Mouse (Mus musculus): ENCODE measurements around the gene Stard7. TPM values are rescaled to one million over a fixed set of nuclear protein-coding genes. Genes with fewer than 3 reads are reported as not detected.

The Stard7 gene
- total and polyA plus RNA-seq, 2 experiments, result 51.2 to 102 TPM

DNA sequence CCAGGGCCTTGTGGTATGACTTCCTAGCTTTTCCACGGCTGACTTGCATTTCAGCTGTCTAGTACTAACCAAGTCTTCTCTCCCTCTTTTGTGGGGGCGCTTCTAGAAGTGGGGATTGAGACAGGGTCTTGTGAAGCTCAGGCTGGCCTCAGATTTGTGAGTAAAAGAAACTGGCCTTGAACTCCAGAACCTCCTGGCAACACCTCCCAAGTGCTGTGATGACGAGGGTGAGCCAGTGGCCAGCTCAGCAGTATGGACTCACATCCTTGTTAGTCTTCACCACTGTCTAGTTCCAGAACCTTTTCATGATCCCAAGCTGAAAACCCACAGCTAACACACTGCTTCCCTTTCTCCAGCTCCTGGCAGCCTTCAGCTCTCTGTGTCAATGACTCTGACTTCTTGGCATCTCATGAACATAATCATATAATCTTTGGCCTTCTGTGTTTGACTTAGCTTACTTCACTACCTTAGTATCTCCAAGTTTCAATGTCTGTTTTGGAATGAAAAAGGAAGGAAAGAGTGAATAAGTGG is 15.3 kb upstream of the Stard7 start:
- peak; percentile 59 for DNase-seq (ENCODE audit: extremely low read depth, low read depth, low spot score)
- Histone ChIP-seq H3K27me3 (ENCODE audit: control insufficient read depth, insufficient read depth, low read length) (no peaks in the 10 kb centered on the region), H3K27ac (replicated peaks; ENCODE audit: insufficient read depth, low read depth, low read length) (no peak overlapping the region), H3K4me3 (ENCODE audit: insufficient read depth, low read depth, low read length) (no peak overlapping the region), H3K79me2 (ENCODE audit: control insufficient read depth, insufficient read depth, low read length) (peaks cover 12% of the 10 kb centered on the region; the same call in 1 of the 2 replicates), H3K9ac (ENCODE audit: low read depth, low read length) (no peak overlapping the region), H3K4me1 (ENCODE audit: control insufficient read depth, insufficient read depth, low read length) (peaks cover 14% of the 10 kb centered on the region), H3K36me3 (ENCODE audit: control insufficient read depth, insufficient read depth, low read length) (peaks cover 9% of the 10 kb centered on the region; the same call in 1 of the 2 replicates)
- 61% methylated on average over 3 of the region's 3 CpGs for WGBS
- no peak for TF ChIP-seq POLR2A (IDR thresholded peaks at IDR 0.05; ENCODE audit: extremely low read depth, insufficient read depth, low read length)
- TF ChIP-seq CTCF (IDR thresholded peaks at IDR 0.05; ENCODE audit: low read depth, low read length), result no peak

DNA sequence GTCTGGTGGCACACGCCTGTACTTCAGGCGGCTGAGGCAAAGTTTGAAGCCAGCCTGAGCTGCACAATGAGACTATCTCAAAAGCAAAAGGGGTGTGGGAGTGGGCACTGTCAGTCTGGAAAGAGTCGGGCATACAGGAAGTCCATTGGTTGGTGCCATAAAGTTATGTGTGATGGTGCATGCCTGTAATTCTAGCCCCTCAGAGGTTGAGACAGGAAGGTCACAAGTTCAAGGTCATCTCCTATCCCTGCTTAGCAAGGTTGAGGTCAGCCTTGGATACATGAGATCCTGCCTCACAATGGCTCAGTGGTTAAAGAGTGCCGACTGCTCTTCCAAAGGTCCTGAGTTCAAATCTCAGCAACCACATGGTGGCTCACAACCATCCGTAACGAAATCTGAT is 14.7 kb upstream of the Stard7 start:
- TF ChIP-seq POLR2A (IDR thresholded peaks at IDR 0.05; ENCODE audit: extremely low read depth, insufficient read depth, low read length), result no peak
- TF ChIP-seq CTCF (IDR thresholded peaks at IDR 0.05; ENCODE audit: low read depth, low read length), result no peak
- H3K79me2 ChIP-seq (ENCODE audit: control insufficient read depth, insufficient read depth, low read length), result peaks cover 9% of the 10 kb centered on the region; the same call in 1 of the 2 replicates
- H3K4me1 ChIP-seq (ENCODE audit: control insufficient read depth, insufficient read depth, low read length), result peaks cover 15% of the 10 kb centered on the region
- no peak overlapping the region for H3K27ac ChIP-seq (replicated peaks; ENCODE audit: insufficient read depth, low read depth, low read length)
- no peak for DNase-seq (ENCODE audit: extremely low read depth, low read depth, low spot score)
- H3K9ac ChIP-seq (ENCODE audit: low read depth, low read length), result no peak overlapping the region
- WGBS, result 88% methylated on average over 6 of the region's 6 CpGs
- peaks cover 9% of the 10 kb centered on the region; the same call in 1 of the 2 replicates for H3K36me3 ChIP-seq (ENCODE audit: control insufficient read depth, insufficient read depth, low read length)
- H3K4me3 ChIP-seq (ENCODE audit: insufficient read depth, low read depth, low read length), result no peak overlapping the region
- H3K27me3 ChIP-seq (ENCODE audit: control insufficient read depth, insufficient read depth, low read length), result no peaks in the 10 kb centered on the region

DNA sequence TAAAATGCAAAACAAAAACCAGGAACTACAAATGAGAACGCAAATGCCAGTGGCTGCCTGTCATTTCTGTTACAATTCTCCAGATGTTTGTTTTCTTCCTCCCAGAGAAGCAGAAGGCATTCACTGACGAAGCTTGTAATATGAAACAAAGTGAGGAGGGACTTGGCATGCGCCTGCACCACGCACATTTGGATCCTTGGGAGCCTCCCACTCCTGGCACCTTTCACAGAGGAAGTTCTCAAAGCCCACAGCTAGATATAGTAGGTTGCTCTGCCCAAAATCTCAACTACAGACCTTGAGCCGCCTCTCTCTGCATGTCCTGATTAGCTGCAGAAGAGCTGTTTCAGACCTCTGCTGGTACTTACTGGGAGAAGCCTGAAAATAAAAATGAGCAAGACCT is 10.7 kb upstream of the Stard7 start:
- no peaks in the 10 kb centered on the region for H3K79me2 ChIP-seq (ENCODE audit: control insufficient read depth, insufficient read depth, low read length)
- no peak for DNase-seq (ENCODE audit: extremely low read depth, low read depth, low spot score)
- no peak overlapping the region for H3K9ac ChIP-seq (ENCODE audit: low read depth, low read length)
- H3K27ac ChIP-seq (replicated peaks; ENCODE audit: insufficient read depth, low read depth, low read length), result no peak overlapping the region
- H3K4me3 ChIP-seq (ENCODE audit: insufficient read depth, low read depth, low read length), result no peak overlapping the region
- H3K36me3 ChIP-seq (ENCODE audit: control insufficient read depth, insufficient read depth, low read length), result peaks cover 7% of the 10 kb centered on the region; the same call in 1 of the 2 replicates
- TF ChIP-seq POLR2A (IDR thresholded peaks at IDR 0.05; ENCODE audit: extremely low read depth, insufficient read depth, low read length) (no peak), CTCF (IDR thresholded peaks at IDR 0.05; ENCODE audit: low read depth, low read length) (no peak)
- H3K4me1 ChIP-seq (ENCODE audit: control insufficient read depth, insufficient read depth, low read length), result peaks cover 10% of the 10 kb centered on the region
- 81% methylated on average over 5 of the region's 5 CpGs for WGBS
- H3K27me3 ChIP-seq (ENCODE audit: control insufficient read depth, insufficient read depth, low read length), result no peaks in the 10 kb centered on the region

DNA sequence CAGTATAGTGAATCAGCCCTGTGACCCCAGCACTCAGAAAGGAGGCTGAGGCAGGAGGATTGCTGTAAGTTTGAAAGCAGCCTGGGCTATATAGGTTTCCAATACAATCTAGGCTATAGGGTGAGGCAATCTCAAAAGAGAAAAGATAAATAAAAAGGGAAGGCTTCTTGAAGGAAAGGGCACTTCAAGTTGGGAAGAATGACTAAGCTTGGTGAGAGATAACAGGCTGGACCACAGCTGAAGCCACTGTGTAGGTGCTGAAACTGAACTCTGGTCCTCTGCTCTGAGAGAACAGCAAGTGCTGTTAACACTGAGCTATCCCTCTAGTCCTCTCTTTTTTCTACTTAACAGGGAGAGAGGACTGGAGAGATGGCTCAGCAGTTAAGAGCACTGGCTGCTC is 7.5 kb upstream of the Stard7 start:
- H3K4me1 ChIP-seq (ENCODE audit: control insufficient read depth, insufficient read depth, low read length), result peaks cover 2% of the 10 kb centered on the region; the same call in 1 of the 2 replicates
- no peak overlapping the region for H3K4me3 ChIP-seq (ENCODE audit: insufficient read depth, low read depth, low read length)
- H3K27ac ChIP-seq (replicated peaks; ENCODE audit: insufficient read depth, low read depth, low read length), result no peak overlapping the region
- H3K36me3 ChIP-seq (ENCODE audit: control insufficient read depth, insufficient read depth, low read length), result peaks cover 5% of the 10 kb centered on the region; the same call in 1 of the 2 replicates
- no peaks in the 10 kb centered on the region for H3K79me2 ChIP-seq (ENCODE audit: control insufficient read depth, insufficient read depth, low read length)
- no peak overlapping the region for H3K9ac ChIP-seq (ENCODE audit: low read depth, low read length)
- DNase-seq (ENCODE audit: extremely low read depth, low read depth, low spot score), result no peak
- TF ChIP-seq CTCF (IDR thresholded peaks at IDR 0.05; ENCODE audit: low read depth, low read length) (no peak), POLR2A (IDR thresholded peaks at IDR 0.05; ENCODE audit: extremely low read depth, insufficient read depth, low read length) (no peak)
- H3K27me3 ChIP-seq (ENCODE audit: control insufficient read depth, insufficient read depth, low read length), result no peaks in the 10 kb centered on the region

DNA sequence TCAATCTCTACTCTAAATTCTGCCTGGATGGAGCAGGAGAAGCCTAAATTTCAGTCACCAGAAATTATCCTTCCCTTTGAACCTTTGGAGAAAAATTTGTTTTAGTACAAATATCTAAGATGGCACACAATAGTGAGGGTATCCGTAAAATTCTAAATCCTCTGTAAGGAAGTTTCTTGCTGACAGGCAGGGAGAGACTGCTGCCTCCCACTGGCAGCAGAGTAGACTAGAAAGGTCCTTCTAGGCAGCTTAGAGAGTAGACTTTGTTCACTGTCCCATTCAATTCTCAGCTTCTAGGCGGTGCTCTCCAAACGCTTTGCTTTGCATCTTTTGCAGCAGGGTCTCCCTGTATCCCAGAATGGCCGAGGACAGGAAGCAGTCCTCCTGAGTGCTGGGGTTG is 2.2 kb upstream of the Stard7 start:
- peaks cover 6% of the 10 kb centered on the region; the same call in 1 of the 2 replicates for H3K79me2 ChIP-seq (ENCODE audit: control insufficient read depth, insufficient read depth, low read length)
- DNase-seq (ENCODE audit: extremely low read depth, low read depth, low spot score), result no peak
- H3K9ac ChIP-seq (ENCODE audit: low read depth, low read length), result no peak overlapping the region
- H3K27ac ChIP-seq (replicated peaks; ENCODE audit: insufficient read depth, low read depth, low read length), result no peak overlapping the region
- 64% methylated on average over 4 of the region's 4 CpGs for WGBS
- no peaks in the 10 kb centered on the region for H3K27me3 ChIP-seq (ENCODE audit: control insufficient read depth, insufficient read depth, low read length)
- no peaks in the 10 kb centered on the region; the same call in 1 of the 2 replicates for H3K36me3 ChIP-seq (ENCODE audit: control insufficient read depth, insufficient read depth, low read length)
- TF ChIP-seq CTCF (IDR thresholded peaks at IDR 0.05; ENCODE audit: low read depth, low read length) (no peak), POLR2A (IDR thresholded peaks at IDR 0.05; ENCODE audit: extremely low read depth, insufficient read depth, low read length) (no peak)
- no peak overlapping the region for H3K4me3 ChIP-seq (ENCODE audit: insufficient read depth, low read depth, low read length)
- H3K4me1 ChIP-seq (ENCODE audit: control insufficient read depth, insufficient read depth, low read length), result peaks cover 5% of the 10 kb centered on the region; the same call in 1 of the 2 replicates

Data from liver, adult 2 months (tissue).